Mouse (Mus musculus) bone marrow macrophage, adult 2 months (primary cell): Measurements from ENCODE around the gene BC035947.

Source experiments
- CTCF ChIP-seq: IDR thresholded peaks from 2 replicates; pipeline ENCODE4 v1.5.1; 2012; ENCODE audit warnings: low read depth, mild to moderate bottlenecking, low read length, moderate library complexity
- POLR2A ChIP-seq: IDR thresholded peaks from 2 replicates; pipeline ENCODE4 v1.6.1; 2012; ENCODE audit warnings: mild to moderate bottlenecking, low read depth, low read length, borderline replicate concordance

DNA sequence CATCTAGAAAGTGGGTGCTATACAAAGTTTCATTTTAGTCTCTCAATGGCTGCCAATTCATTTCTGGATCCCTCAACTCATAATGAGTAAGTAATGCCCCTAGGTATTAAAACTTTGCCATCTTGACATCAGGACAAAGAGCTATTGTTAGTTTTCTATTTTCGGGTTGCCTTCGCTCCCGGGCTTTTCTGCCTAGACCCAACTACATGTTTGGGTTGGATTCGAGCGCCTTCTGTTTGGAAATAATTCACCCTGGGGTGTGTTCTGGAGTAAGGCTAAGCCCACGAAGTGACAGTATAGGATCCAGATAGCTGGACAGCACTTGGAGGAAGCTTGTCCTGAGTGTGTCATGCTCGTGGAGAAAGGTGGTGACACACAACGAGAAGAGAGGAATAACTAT is 798 bp upstream of the BC035947 start:
- TF ChIP-seq CTCF (no peak), POLR2A (no peak)
